ENCODE assay signal across 9 mouse cellular contexts in the genomic region with DNA sequence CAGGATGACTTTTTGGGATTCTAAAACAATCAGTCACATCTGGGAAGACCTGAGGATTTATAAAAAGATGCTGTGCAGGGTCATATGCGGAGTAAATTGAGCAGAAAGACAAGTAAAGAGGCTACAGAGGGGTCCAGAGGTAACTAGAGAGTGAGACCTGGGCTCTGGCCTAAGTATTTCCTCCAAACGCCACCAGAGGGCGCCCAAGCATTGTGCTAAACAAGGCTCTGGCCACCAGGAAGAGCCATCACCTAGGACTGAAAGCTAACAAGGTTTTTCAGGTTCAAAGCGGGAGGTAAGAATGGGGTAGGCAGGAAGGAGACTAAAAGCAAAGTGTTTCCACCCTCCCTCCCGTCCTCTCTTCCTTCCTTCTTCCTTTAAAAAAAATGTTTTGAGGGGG. TPM values are rescaled to one million over a fixed set of nuclear protein-coding genes. Genes with fewer than 3 reads are reported as not detected.
DNase-seq lines count a peak whose midpoint lies in the region; ATAC-seq and TF ChIP-seq lines count a peak whose summit lies in the region.
"Had no signal": no experiment of that assay in that cellular context is flagged by ENCODE, and none has a peak within 500 bp of the region (broad histone marks: within the 10 kb centered on the region; RNA-seq: fewer than 3 reads in every experiment).

No protein-coding gene starts in this region.

- H3K9me3 ChIP-seq in E14TG2a.4 (ENCODE audit: low read length): no peaks in the 10 kb centered on the region
- no peaks in the 10 kb centered on the region for H3K9me3 ChIP-seq in embryonic facial prominence, embryonic 12.5 days
- no peaks in the 10 kb centered on the region for H3K9me3 ChIP-seq in heart, embryonic 10.5 days
- H3K9me3 ChIP-seq in kidney, embryonic 16.5 days (ENCODE audit: low read length): no peaks in the 10 kb centered on the region
- H3K9me3 ChIP-seq: heart, embryonic 13.5 days had no signal

- H3K27me3 ChIP-seq in E14TG2a.4 (ENCODE audit: insufficient read depth, low read length): no peaks in the 10 kb centered on the region
- no peaks in the 10 kb centered on the region for H3K27me3 ChIP-seq in embryonic facial prominence, embryonic 12.5 days
- H3K27me3 ChIP-seq in heart, embryonic 10.5 days (ENCODE audit: insufficient read depth, poor library complexity, severe bottlenecking): peaks cover 36% of the 10 kb centered on the region
- no peaks in the 10 kb centered on the region for H3K27me3 ChIP-seq in kidney, embryonic 16.5 days (ENCODE audit: insufficient read depth, low read length)

- H3K27ac ChIP-seq in bone marrow, adult 2 months (ENCODE audit: control insufficient read depth, insufficient read depth, low read depth, low read length, poor library complexity): no peak overlapping the region
- no peak overlapping the region for H3K27ac ChIP-seq in embryonic facial prominence, embryonic 12.5 days
- no peak overlapping the region for H3K27ac ChIP-seq in heart, embryonic 10.5 days
- no peak overlapping the region for H3K27ac ChIP-seq in kidney, embryonic 16.5 days (ENCODE audit: low read length)
- H3K27ac ChIP-seq: heart, embryonic 13.5 days had no signal

- no peak overlapping the region for H3K4me2 ChIP-seq in embryonic facial prominence, embryonic 12.5 days (replicated peaks)
- no peak overlapping the region for H3K4me2 ChIP-seq in kidney, embryonic 16.5 days (replicated peaks; ENCODE audit: low read depth, low read length)
- H3K4me2 ChIP-seq: heart, embryonic 13.5 days had no signal

- H3K9ac ChIP-seq in embryonic facial prominence, embryonic 12.5 days: no peak overlapping the region
- H3K9ac ChIP-seq in kidney, embryonic 16.5 days (replicated peaks; ENCODE audit: low read length): no peak overlapping the region
- H3K9ac ChIP-seq: heart, embryonic 13.5 days had no signal

- 0 out of 2 replicates have a peak, but pooled peaks have one; percentile 58 for ATAC-seq in embryonic facial prominence, embryonic 12.5 days (ENCODE audit: insufficient number of reproducible peaks, insufficient read depth, low FRiP score, low TSS enrichment)
- ATAC-seq in kidney, embryonic 16.5 days (ENCODE audit: low FRiP score, low TSS enrichment): 0 out of 2 replicates have a peak, but pooled peaks have one; percentile 67

- 2% methylated on average over 5 of the region's 5 CpGs for WGBS in bone marrow, adult 2 months
- 4% methylated on average over 5 of the region's 5 CpGs for WGBS in embryonic facial prominence, embryonic 12.5 days
- WGBS in heart, embryonic 10.5 days: 4% methylated on average over 5 of the region's 5 CpGs
- WGBS in kidney, embryonic 16.5 days: under 1% methylated on average over 5 of the region's 5 CpGs
- 4% methylated on average over 5 of the region's 5 CpGs for WGBS in lung, adult 2 months

- no peak overlapping the region for H3K4me3 ChIP-seq in E14TG2a.4 (replicated peaks; ENCODE audit: low read length)
- H3K4me3 ChIP-seq in bone marrow, adult 2 months (replicated peaks; ENCODE audit: control insufficient read depth, low read depth, low read length): no peak overlapping the region
- H3K4me3 ChIP-seq in embryonic facial prominence, embryonic 12.5 days: no peak overlapping the region
- H3K4me3 ChIP-seq in heart, embryonic 10.5 days: no peak overlapping the region
- no peak overlapping the region for H3K4me3 ChIP-seq in kidney, embryonic 16.5 days (ENCODE audit: low read length)
- no peak overlapping the region for H3K4me3 ChIP-seq in lung, adult 2 months (replicated peaks; ENCODE audit: extremely low read depth, low read depth, low read length)
- H3K4me3 ChIP-seq: heart, embryonic 13.5 days had no signal

- peaks cover 73% of the 10 kb centered on the region for H3K4me1 ChIP-seq in E14TG2a.4 (replicated peaks; ENCODE audit: low read depth, low read length)
- H3K4me1 ChIP-seq in bone marrow, adult 2 months (ENCODE audit: control insufficient read depth, insufficient read depth, low read length): no peaks in the 10 kb centered on the region; the same call in 1 of the 2 replicates
- H3K4me1 ChIP-seq in embryonic facial prominence, embryonic 12.5 days: no peaks in the 10 kb centered on the region
- 0 out of 2 replicates have a peak, but pooled peaks cover 3% of the 10 kb centered on the region for H3K4me1 ChIP-seq in heart, embryonic 10.5 days
- no peaks in the 10 kb centered on the region for H3K4me1 ChIP-seq in kidney, embryonic 16.5 days (ENCODE audit: insufficient read depth, low read length)
- H3K4me1 ChIP-seq in lung, adult 2 months (ENCODE audit: control insufficient read depth, insufficient read depth, low read length): no peaks in the 10 kb centered on the region
- H3K4me1 ChIP-seq: heart, embryonic 13.5 days had no signal

- TF ChIP-seq CTCF in E14TG2a.4 (conservative IDR thresholded peaks at IDR 0.05; ENCODE audit: low read length): peak; percentile 98
- TF ChIP-seq CTCF in bone marrow, adult 2 months (IDR thresholded peaks at IDR 0.05; ENCODE audit: control insufficient read depth, insufficient read depth, low read length): peak; percentile 87
- TF ChIP-seq CTCF in lung, adult 2 months (IDR thresholded peaks at IDR 0.05; ENCODE audit: insufficient read depth, low read length): peak; percentile 87

- H3K36me3 ChIP-seq in E14TG2a.4 (ENCODE audit: insufficient read depth, low read length): no peaks in the 10 kb centered on the region
- H3K36me3 ChIP-seq in embryonic facial prominence, embryonic 12.5 days: no peaks in the 10 kb centered on the region
- H3K36me3 ChIP-seq in heart, embryonic 10.5 days: no peaks in the 10 kb centered on the region
- H3K36me3 ChIP-seq in kidney, embryonic 16.5 days (ENCODE audit: insufficient read depth, low read length): no peaks in the 10 kb centered on the region
- H3K36me3 ChIP-seq: heart, embryonic 13.5 days had no signal

- no peak for TF ChIP-seq POLR2A in bone marrow, adult 2 months (IDR thresholded peaks at IDR 0.05; ENCODE audit: borderline replicate concordance, control insufficient read depth, low read depth, low read length)
- no peak for TF ChIP-seq POLR2A in lung, adult 2 months (IDR thresholded peaks at IDR 0.05; ENCODE audit: borderline replicate concordance, extremely low read depth, low read depth, low read length)

- DNase-seq in heart, embryonic 10.5 days (ENCODE audit: low spot score): peak; percentile 88
- peak; percentile 72 for DNase-seq in lung, adult 2 months
- DNase-seq in ovary, adult 18-20 months (ENCODE audit: low spot score): peak; percentile 43
- DNase-seq in thymus, postnatal 0 days (ENCODE audit: low spot score): peak; percentile 88

RNA-seq across cellular contexts. Expression of a gene that starts 42.1 kb away (rescaled TPM):
- 0.95 and 1.2 TPM in 2 replicates for polyA plus RNA-seq in bone marrow, adult 2 months (2011; ENCODE audit: insufficient read depth, insufficient read length, low replicate concordance, missing spikeins)
- polyA plus RNA-seq in embryonic facial prominence, embryonic 12.5 days (2016; fragmentation: Nextera tagmentation; extraction: Ambion mirVana): 10.8 and 11.7 TPM in 2 replicates
- 0.65 and 0.85 TPM in 2 replicates for polyA plus RNA-seq in heart, embryonic 10.5 days (2016; fragmentation: Nextera tagmentation; extraction: Ambion mirVana)
- polyA plus RNA-seq in kidney, embryonic 16.5 days (2015; fragmentation: Nextera tagmentation; extraction: Ambion mirVana): 47.1 and 56.8 TPM in 2 replicates
- polyA plus RNA-seq in lung, adult 2 months (2012; rRNA removed): 138 and 143 TPM in 2 replicates
- polyA plus RNA-seq in thymus, postnatal 0 days (2015; fragmentation: Nextera tagmentation; extraction: Ambion mirVana): 7.6 and 7.9 TPM in 2 replicates
